Mouse (Mus musculus) liver, postnatal 0 days (tissue): ENCODE measurements around the gene Jph2.

Experiments
- CTCF ChIP-seq: sonication (generic); IDR thresholded peaks from 2 replicates; pipeline ENCODE4 v1.5.1; 2016; ENCODE audit warnings: antibody characterized with exemption, low read depth
- EP300 ChIP-seq: IDR thresholded peaks from 2 replicates; pipeline ENCODE4 v1.6.1; 2016; ENCODE audit warnings: antibody characterized with exemption, low read depth, mild to moderate bottlenecking

DNA sequence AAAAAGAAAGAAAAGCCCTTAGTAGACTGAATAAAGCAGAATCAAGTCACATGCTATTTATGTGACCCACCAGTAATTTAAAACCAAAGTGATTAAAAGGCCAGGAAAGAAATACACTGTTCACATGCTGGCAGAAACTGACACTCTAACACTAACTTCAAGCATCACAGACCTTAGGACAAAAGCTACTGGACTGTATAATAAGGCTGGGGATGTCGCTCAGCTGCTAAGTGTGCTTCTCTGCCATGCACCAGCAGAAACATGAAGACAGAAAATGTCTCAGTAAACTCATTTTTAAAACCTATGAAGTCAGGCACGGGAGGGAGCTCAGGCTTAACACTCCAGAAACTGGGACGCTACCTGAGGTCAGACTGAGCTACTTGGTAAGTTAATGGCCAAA is 12.4 kb upstream of the Jph2 start:
- TF ChIP-seq CTCF, result no peak
- no peak for TF ChIP-seq EP300
